Mouse (Mus musculus): ENCODE measurements around the gene Dcun1d4. TPM values are rescaled to one million over a fixed set of nuclear protein-coding genes. Genes with fewer than 3 reads are reported as not detected.

Gene Dcun1d4
- polyA plus RNA-seq, 1 experiment: 2.8 TPM

GRCm38 (mm10) chr5:73558756-73559155 lies 78.0 kb downstream of the Dcun1d4 start:
- Histone ChIP-seq H3K27me3 (ENCODE audit: control insufficient read depth, insufficient read depth, low read length) (no peaks in the 10 kb centered on the region), H3K36me3 (ENCODE audit: control insufficient read depth, insufficient read depth, low read length) (peaks cover 7% of the 10 kb centered on the region; the same call in 1 of the 2 replicates), H3K4me3 (ENCODE audit: low read depth, low read length) (no peak overlapping the region), H3K4me1 (ENCODE audit: control insufficient read depth, insufficient read depth, insufficient read length, low read length) (peaks cover 9% of the 10 kb centered on the region; the same call in 1 of the 2 replicates), H3K27ac (ENCODE audit: insufficient read depth, low read depth, low read length) (no peak overlapping the region)
- no peak for TF ChIP-seq POLR2A (IDR thresholded peaks at IDR 0.05; ENCODE audit: low read depth, low read length)
- WGBS: 88% methylated on average over 6 of the region's 6 CpGs

GRCm38 (mm10) chr5:73564038-73564437 lies 83.2 kb downstream of the Dcun1d4 start:
- Histone ChIP-seq H3K27ac (ENCODE audit: insufficient read depth, low read depth, low read length) (no peak overlapping the region), H3K4me3 (ENCODE audit: low read depth, low read length) (no peak overlapping the region), H3K4me1 (ENCODE audit: control insufficient read depth, insufficient read depth, insufficient read length, low read length) (peaks cover 16% of the 10 kb centered on the region; the same call in 1 of the 2 replicates), H3K36me3 (ENCODE audit: control insufficient read depth, insufficient read depth, low read length) (peaks cover 3% of the 10 kb centered on the region; the same call in 1 of the 2 replicates), H3K27me3 (ENCODE audit: control insufficient read depth, insufficient read depth, low read length) (no peaks in the 10 kb centered on the region)
- TF ChIP-seq CTCF (IDR thresholded peaks at IDR 0.05; ENCODE audit: extremely low read depth, insufficient read length, insufficient replicate concordance, low read depth, low read length) (no peak), POLR2A (IDR thresholded peaks at IDR 0.05; ENCODE audit: low read depth, low read length) (no peak)
- WGBS: 95% methylated on average over 6 of the region's 6 CpGs

GRCm38 (mm10) chr5:73566119-73566518 lies 85.3 kb downstream of the Dcun1d4 start:
- Histone ChIP-seq H3K36me3 (ENCODE audit: control insufficient read depth, insufficient read depth, low read length) (no peaks in the 10 kb centered on the region), H3K27me3 (ENCODE audit: control insufficient read depth, insufficient read depth, low read length) (no peaks in the 10 kb centered on the region), H3K27ac (ENCODE audit: insufficient read depth, low read depth, low read length) (peak overlapping the region; percentile 77), H3K4me3 (ENCODE audit: low read depth, low read length) (no peak overlapping the region), H3K4me1 (ENCODE audit: control insufficient read depth, insufficient read depth, insufficient read length, low read length) (peaks cover 21% of the 10 kb centered on the region; the same call in 1 of the 2 replicates)
- TF ChIP-seq POLR2A (IDR thresholded peaks at IDR 0.05; ENCODE audit: low read depth, low read length) (no peak), CTCF (IDR thresholded peaks at IDR 0.05; ENCODE audit: extremely low read depth, insufficient read length, insufficient replicate concordance, low read depth, low read length) (no peak)
- WGBS: 28% methylated on average over 5 of the region's 5 CpGs

- TF ChIP-seq POLR2A (IDR thresholded peaks at IDR 0.05; ENCODE audit: low read depth, low read length): no peak
- no peak for TF ChIP-seq CTCF (IDR thresholded peaks at IDR 0.05; ENCODE audit: extremely low read depth, insufficient read length, insufficient replicate concordance, low read depth, low read length)
- Histone ChIP-seq H3K27me3 (ENCODE audit: control insufficient read depth, insufficient read depth, low read length) (no peaks in the 10 kb centered on the region), H3K4me3 (ENCODE audit: low read depth, low read length) (no peak overlapping the region), H3K4me1 (ENCODE audit: control insufficient read depth, insufficient read depth, insufficient read length, low read length) (peaks cover 24% of the 10 kb centered on the region; the same call in 1 of the 2 replicates), H3K36me3 (ENCODE audit: control insufficient read depth, insufficient read depth, low read length) (no peaks in the 10 kb centered on the region), H3K27ac (ENCODE audit: insufficient read depth, low read depth, low read length) (peak overlapping the region; percentile 70)
- WGBS: 22% methylated on average over 4 of the region's 4 CpGs
Measured at GRCm38 (mm10) chr5:73566892-73567291, 86.1 kb downstream of the Dcun1d4 start.

- no peaks in the 10 kb centered on the region for H3K27me3 ChIP-seq (ENCODE audit: control insufficient read depth, insufficient read depth, low read length)
- H3K4me1 ChIP-seq (ENCODE audit: control insufficient read depth, insufficient read depth, insufficient read length, low read length): peaks cover 24% of the 10 kb centered on the region; the same call in 1 of the 2 replicates
- no peak for TF ChIP-seq CTCF (IDR thresholded peaks at IDR 0.05; ENCODE audit: extremely low read depth, insufficient read length, insufficient replicate concordance, low read depth, low read length)
- no peak for TF ChIP-seq POLR2A (IDR thresholded peaks at IDR 0.05; ENCODE audit: low read depth, low read length)
- H3K27ac ChIP-seq (ENCODE audit: insufficient read depth, low read depth, low read length): no peak overlapping the region
- 82% methylated on average over 5 of the region's 5 CpGs for WGBS
- no peak overlapping the region for H3K4me3 ChIP-seq (ENCODE audit: low read depth, low read length)
- no peaks in the 10 kb centered on the region for H3K36me3 ChIP-seq (ENCODE audit: control insufficient read depth, insufficient read depth, low read length)
Measured at GRCm38 (mm10) chr5:73569181-73569580, 88.4 kb downstream of the Dcun1d4 start.

GRCm38 (mm10) chr5:73571395-73572156 lies 90.8 kb downstream of the Dcun1d4 start:
- H3K36me3 ChIP-seq (ENCODE audit: control insufficient read depth, insufficient read depth, low read length): no peaks in the 10 kb centered on the region
- TF ChIP-seq POLR2A (IDR thresholded peaks at IDR 0.05; ENCODE audit: low read depth, low read length) (no peak), CTCF (IDR thresholded peaks at IDR 0.05; ENCODE audit: extremely low read depth, insufficient read length, insufficient replicate concordance, low read depth, low read length) (no peak)

GRCm38 (mm10) chr5:73572846-73573245 lies 92.0 kb downstream of the Dcun1d4 start:
- 91% methylated on average over 2 of the region's 2 CpGs for WGBS
- Histone ChIP-seq H3K36me3 (ENCODE audit: control insufficient read depth, insufficient read depth, low read length) (no peaks in the 10 kb centered on the region), H3K27me3 (ENCODE audit: control insufficient read depth, insufficient read depth, low read length) (no peaks in the 10 kb centered on the region), H3K4me1 (ENCODE audit: control insufficient read depth, insufficient read depth, insufficient read length, low read length) (peaks cover 8% of the 10 kb centered on the region; the same call in 1 of the 2 replicates), H3K4me3 (ENCODE audit: low read depth, low read length) (no peak overlapping the region), H3K27ac (ENCODE audit: insufficient read depth, low read depth, low read length) (no peak overlapping the region)
- TF ChIP-seq CTCF (IDR thresholded peaks at IDR 0.05; ENCODE audit: extremely low read depth, insufficient read length, insufficient replicate concordance, low read depth, low read length): no peak
- TF ChIP-seq POLR2A (IDR thresholded peaks at IDR 0.05; ENCODE audit: low read depth, low read length): no peak

More at GRCm38 (mm10) chr5:73571395-73572156, 90.8 kb downstream of the Dcun1d4 start:
- Histone ChIP-seq H3K4me1 (ENCODE audit: control insufficient read depth, insufficient read depth, insufficient read length, low read length) (peaks cover 15% of the 10 kb centered on the region; the same call in 1 of the 2 replicates), H3K27ac (ENCODE audit: insufficient read depth, low read depth, low read length) (0 out of 2 replicates have a peak overlapping the region, but pooled peaks have one; percentile 5), H3K4me3 (ENCODE audit: low read depth, low read length) (no peak overlapping the region), H3K27me3 (ENCODE audit: control insufficient read depth, insufficient read depth, low read length) (no peaks in the 10 kb centered on the region)
- 72% methylated on average over 6 of the region's 6 CpGs for WGBS
